Mouse (Mus musculus): ENCODE measurements around the gene Mpp6.

DNA sequence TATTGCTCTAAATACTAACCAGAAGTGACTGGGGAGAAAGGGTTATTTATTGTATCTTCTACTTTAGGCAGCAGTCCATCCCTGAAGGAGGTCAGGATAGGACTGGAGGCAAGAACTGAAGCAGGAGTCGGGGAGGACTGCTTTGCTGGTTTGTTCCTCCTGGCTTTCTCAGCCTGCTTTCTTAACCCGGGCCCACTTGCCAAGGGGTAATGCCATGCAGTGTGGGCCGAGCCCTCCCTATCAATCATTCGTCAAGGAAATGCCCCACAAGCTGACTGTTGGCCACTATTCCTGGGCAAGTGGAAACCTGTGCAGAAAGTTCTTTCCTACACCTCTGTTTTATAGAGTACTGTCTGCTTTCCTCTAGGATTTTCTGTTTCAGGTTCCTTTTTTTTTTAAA, 39.3 kb downstream of the Mpp6 start:
- TF ChIP-seq CTCF (IDR thresholded peaks at IDR 0.05; ENCODE audit: extremely low read depth, insufficient read length, insufficient replicate concordance, low read depth, low read length) (no peak), POLR2A (IDR thresholded peaks at IDR 0.05; ENCODE audit: low read depth, low read length) (no peak)

Measured in small intestine, adult 2 months (tissue).